Mouse (Mus musculus) spleen, adult 2 months (tissue): ENCODE results near the gene Mei4.

Source experiments
- CTCF ChIP-seq: fragments of 200-500 bp; IDR thresholded peaks from 2 replicates; pipeline ENCODE4 v1.5.1; 2011; ENCODE audit warnings: mild to moderate bottlenecking, inconsistent platforms; ENCODE audit not compliant: insufficient read depth, insufficient read length, insufficient replicate concordance; ENCODE audit errors: extremely low read depth
- POLR2A ChIP-seq: fragments of 200-500 bp; IDR thresholded peaks from 2 replicates; pipeline ENCODE4 v1.6.1; 2011; ENCODE audit warnings: low read depth, low read length, inconsistent platforms

- TF ChIP-seq POLR2A (no peak), CTCF (no peak)
Observed at GRCm38 (mm10) chr9:82096409-82096808, 232.9 kb downstream of the Mei4 start.
